Mouse (Mus musculus): ENCODE data around the gene Nup62. TPM values are rescaled to one million over a fixed set of nuclear protein-coding genes. Genes with fewer than 3 reads are reported as not detected.

Nup62 gene
- polyA plus RNA-seq, 1 experiment = 6.9 TPM

DNA sequence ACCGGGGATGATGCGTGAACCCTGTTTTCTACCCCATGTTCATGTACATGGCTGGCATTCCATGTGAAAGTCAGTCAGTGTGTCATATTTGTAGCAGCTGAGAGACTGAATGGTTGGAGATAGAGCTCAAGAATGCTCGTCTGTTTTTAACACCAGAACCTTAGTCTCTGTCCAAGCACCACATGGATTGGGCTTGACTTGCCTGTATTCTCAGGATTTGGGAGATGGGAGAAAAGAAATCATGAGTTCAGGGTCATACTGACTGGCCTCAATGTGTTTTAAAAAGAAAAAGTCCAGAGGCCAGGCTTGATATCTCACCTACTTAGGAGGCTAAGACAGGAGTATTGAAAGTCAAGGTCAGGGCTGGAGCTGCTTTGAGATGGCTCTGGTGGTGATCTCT, 1.6 kb downstream of the Nup62 start:
- no peak for TF ChIP-seq GATA1 (IDR thresholded peaks at IDR 0.05; ENCODE audit: low read length)
- TF ChIP-seq TAL1 (IDR thresholded peaks at IDR 0.05; ENCODE audit: low read length) = no peak
- H3K36me3 ChIP-seq (ENCODE audit: control insufficient read depth) = peaks cover 68% of the 10 kb centered on the region
- H3K27me3 ChIP-seq (ENCODE audit: control insufficient read depth) = no peaks in the 10 kb centered on the region
- peaks cover 76% of the 10 kb centered on the region for H3K4me1 ChIP-seq (ENCODE audit: control insufficient read depth)
- no peaks in the 10 kb centered on the region for H3K9me3 ChIP-seq (ENCODE audit: control insufficient read depth, low read length)
- peak overlapping the region; percentile 95 for H3K4me3 ChIP-seq (replicated peaks)

DNA sequence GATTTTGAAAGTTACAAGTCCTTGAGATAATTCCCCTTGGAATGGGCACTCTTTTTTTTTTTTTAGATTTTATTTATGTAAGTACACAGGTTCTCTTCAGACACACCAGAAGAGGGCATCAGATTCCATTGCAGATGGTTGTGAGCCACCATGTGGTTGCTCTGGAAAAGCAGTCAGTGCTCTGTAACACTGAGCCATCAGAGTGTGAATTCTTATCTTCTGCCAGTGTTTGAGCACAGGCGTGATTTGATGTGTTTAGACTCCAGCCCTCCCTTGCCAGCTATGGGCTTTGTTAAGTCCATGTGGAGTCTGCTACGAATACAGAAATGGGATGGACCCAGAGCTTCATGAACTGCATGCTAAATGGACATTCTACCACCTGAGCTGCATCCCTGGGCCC, 2.3 kb downstream of the Nup62 start:
- 0 out of 2 replicates have a peak, but pooled peaks have one; percentile 7 for TF ChIP-seq GATA1 (IDR thresholded peaks at IDR 0.05; ENCODE audit: low read length)
- TF ChIP-seq TAL1 (IDR thresholded peaks at IDR 0.05; ENCODE audit: low read length) = no peak
- Histone ChIP-seq H3K27me3 (ENCODE audit: control insufficient read depth) (no peaks in the 10 kb centered on the region), H3K9me3 (ENCODE audit: control insufficient read depth, low read length) (no peaks in the 10 kb centered on the region), H3K4me1 (ENCODE audit: control insufficient read depth) (peaks cover 80% of the 10 kb centered on the region), H3K36me3 (ENCODE audit: control insufficient read depth) (peaks cover 68% of the 10 kb centered on the region), H3K4me3 (replicated peaks) (peak overlapping the region; percentile 95)

- Histone ChIP-seq H3K4me3 (replicated peaks) (peak overlapping the region; percentile 95), H3K4me1 (ENCODE audit: control insufficient read depth) (peaks cover 87% of the 10 kb centered on the region), H3K27me3 (ENCODE audit: control insufficient read depth) (no peaks in the 10 kb centered on the region), H3K36me3 (ENCODE audit: control insufficient read depth) (peaks cover 70% of the 10 kb centered on the region), H3K9me3 (ENCODE audit: control insufficient read depth, low read length) (no peaks in the 10 kb centered on the region)
- TF ChIP-seq TAL1 (IDR thresholded peaks at IDR 0.05; ENCODE audit: low read length) (no peak), GATA1 (IDR thresholded peaks at IDR 0.05; ENCODE audit: low read length) (no peak)
Measured at GRCm38 (mm10) chr7:44818751-44819235, 2.9 kb downstream of the Nup62 start.

DNA sequence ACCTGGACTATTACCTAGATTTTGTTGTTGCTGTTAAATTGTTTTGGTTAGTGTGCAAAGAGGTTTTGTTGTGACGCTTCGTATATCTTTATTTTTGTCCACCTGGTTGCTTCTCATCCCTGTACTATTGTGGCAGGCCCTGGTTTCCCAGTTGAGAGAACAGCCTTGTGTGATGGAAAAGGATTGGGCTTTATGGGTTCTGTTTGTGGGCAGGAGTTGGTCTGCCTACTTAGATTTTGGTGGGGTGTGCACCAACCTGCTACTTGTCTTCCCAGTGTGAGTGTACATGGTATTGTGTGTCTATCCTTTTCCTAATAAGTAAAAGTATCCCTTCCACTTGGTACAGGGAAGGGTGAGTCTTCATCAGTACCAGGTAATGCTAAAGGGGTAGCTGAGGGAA, 3.5 kb downstream of the Nup62 start:
- H3K27me3 ChIP-seq (ENCODE audit: control insufficient read depth) = no peaks in the 10 kb centered on the region
- peaks cover 68% of the 10 kb centered on the region for H3K36me3 ChIP-seq (ENCODE audit: control insufficient read depth)
- H3K4me3 ChIP-seq (replicated peaks) = peak overlapping the region; percentile 95
- no peaks in the 10 kb centered on the region for H3K9me3 ChIP-seq (ENCODE audit: control insufficient read depth, low read length)
- TF ChIP-seq GATA1 (IDR thresholded peaks at IDR 0.05; ENCODE audit: low read length) (no peak), TAL1 (IDR thresholded peaks at IDR 0.05; ENCODE audit: low read length) (no peak)
- peaks cover 88% of the 10 kb centered on the region for H3K4me1 ChIP-seq (ENCODE audit: control insufficient read depth)

GRCm38 (mm10) chr7:44819863-44820262, 4.0 kb downstream of the Nup62 start:
- TF ChIP-seq TAL1 (IDR thresholded peaks at IDR 0.05; ENCODE audit: low read length) (no peak), GATA1 (IDR thresholded peaks at IDR 0.05; ENCODE audit: low read length) (no peak)
- peaks cover 88% of the 10 kb centered on the region for H3K4me1 ChIP-seq (ENCODE audit: control insufficient read depth)
- peaks cover 69% of the 10 kb centered on the region for H3K36me3 ChIP-seq (ENCODE audit: control insufficient read depth)
- no peaks in the 10 kb centered on the region for H3K9me3 ChIP-seq (ENCODE audit: control insufficient read depth, low read length)
- H3K27me3 ChIP-seq (ENCODE audit: control insufficient read depth) = no peaks in the 10 kb centered on the region
- H3K4me3 ChIP-seq (replicated peaks) = no peak overlapping the region

DNA sequence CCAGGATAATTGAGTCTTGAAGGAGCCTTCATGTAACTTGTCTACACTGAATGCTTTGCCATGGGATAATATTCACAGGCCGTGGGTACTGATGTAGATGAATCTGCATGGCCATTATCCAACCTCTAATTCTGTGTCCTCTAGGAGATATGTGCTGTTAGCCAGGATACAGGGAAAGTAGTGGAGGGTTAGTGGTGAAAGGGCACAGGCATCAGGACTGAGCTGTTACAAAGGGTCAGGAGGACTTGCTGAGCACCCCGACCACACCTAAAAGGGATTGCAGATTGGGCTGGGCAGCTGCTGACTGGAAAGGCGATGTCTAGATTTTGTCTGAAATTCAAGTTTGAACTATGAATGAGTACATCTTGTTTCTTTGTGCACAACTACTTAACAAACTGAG, 4.6 kb downstream of the Nup62 start:
- Histone ChIP-seq H3K36me3 (ENCODE audit: control insufficient read depth) (peaks cover 74% of the 10 kb centered on the region), H3K4me1 (ENCODE audit: control insufficient read depth) (peaks cover 87% of the 10 kb centered on the region)
- no peak for TF ChIP-seq TAL1 (IDR thresholded peaks at IDR 0.05; ENCODE audit: low read length)
- TF ChIP-seq GATA1 (IDR thresholded peaks at IDR 0.05; ENCODE audit: low read length) = no peak

GRCm38 (mm10) chr7:44821666-44822448, 6.0 kb downstream of the Nup62 start:
- Histone ChIP-seq H3K36me3 (ENCODE audit: control insufficient read depth) (peaks cover 86% of the 10 kb centered on the region), H3K4me3 (replicated peaks) (no peak overlapping the region)

More for the DNA sequence above, 4.6 kb downstream of the Nup62 start:
- Histone ChIP-seq H3K4me3 (replicated peaks) (no peak overlapping the region), H3K27me3 (ENCODE audit: control insufficient read depth) (no peaks in the 10 kb centered on the region), H3K9me3 (ENCODE audit: control insufficient read depth, low read length) (no peaks in the 10 kb centered on the region)

GRCm38 (mm10) chr7:44823409-44823808, 7.5 kb downstream of the Nup62 start:
- no peaks in the 10 kb centered on the region for H3K27me3 ChIP-seq (ENCODE audit: control insufficient read depth)
- no peaks in the 10 kb centered on the region for H3K9me3 ChIP-seq (ENCODE audit: control insufficient read depth, low read length)
- TF ChIP-seq TAL1 (IDR thresholded peaks at IDR 0.05; ENCODE audit: low read length) (no peak), GATA1 (IDR thresholded peaks at IDR 0.05; ENCODE audit: low read length) (no peak)
- no peak overlapping the region for H3K4me3 ChIP-seq (replicated peaks)
- peaks cover 92% of the 10 kb centered on the region for H3K36me3 ChIP-seq (ENCODE audit: control insufficient read depth)
- peaks cover 62% of the 10 kb centered on the region for H3K4me1 ChIP-seq (ENCODE audit: control insufficient read depth)

More at GRCm38 (mm10) chr7:44821666-44822448, 6.0 kb downstream of the Nup62 start:
- TF ChIP-seq TAL1 (IDR thresholded peaks at IDR 0.05; ENCODE audit: low read length) (no peak), GATA1 (IDR thresholded peaks at IDR 0.05; ENCODE audit: low read length) (no peak)
- H3K4me1 ChIP-seq (ENCODE audit: control insufficient read depth) = peaks cover 78% of the 10 kb centered on the region
- no peaks in the 10 kb centered on the region for H3K27me3 ChIP-seq (ENCODE audit: control insufficient read depth)
- H3K9me3 ChIP-seq (ENCODE audit: control insufficient read depth, low read length) = no peaks in the 10 kb centered on the region

GRCm38 (mm10) chr7:44824872-44825271, 9.0 kb downstream of the Nup62 start:
- Histone ChIP-seq H3K36me3 (ENCODE audit: control insufficient read depth) (peaks cover 92% of the 10 kb centered on the region), H3K9me3 (ENCODE audit: control insufficient read depth, low read length) (no peaks in the 10 kb centered on the region), H3K4me3 (replicated peaks) (no peak overlapping the region), H3K4me1 (ENCODE audit: control insufficient read depth) (peaks cover 49% of the 10 kb centered on the region), H3K27me3 (ENCODE audit: control insufficient read depth) (no peaks in the 10 kb centered on the region)
- TF ChIP-seq TAL1 (IDR thresholded peaks at IDR 0.05; ENCODE audit: low read length) = no peak
- TF ChIP-seq GATA1 (IDR thresholded peaks at IDR 0.05; ENCODE audit: low read length) = no peak
